Mouse (Mus musculus) kidney, adult 2 months (tissue): ENCODE data around the gene Tbcd.

Experiments
- CTCF ChIP-seq: fragments of 200-500 bp; conservative IDR thresholded peaks from 2 replicates; pipeline ENCODE4 v1.5.1; 2011; ENCODE audit warnings: low read depth, mild to moderate bottlenecking, control low read depth, low read length, moderate library complexity, mixed read lengths; ENCODE audit not compliant: insufficient read depth, insufficient read length
- POLR2A ChIP-seq: fragments of 200-500 bp; IDR thresholded peaks from one replicate; pipeline ENCODE4 v1.6.1; 2011; ENCODE audit warnings: low read depth, low read length, control low read depth

DNA sequence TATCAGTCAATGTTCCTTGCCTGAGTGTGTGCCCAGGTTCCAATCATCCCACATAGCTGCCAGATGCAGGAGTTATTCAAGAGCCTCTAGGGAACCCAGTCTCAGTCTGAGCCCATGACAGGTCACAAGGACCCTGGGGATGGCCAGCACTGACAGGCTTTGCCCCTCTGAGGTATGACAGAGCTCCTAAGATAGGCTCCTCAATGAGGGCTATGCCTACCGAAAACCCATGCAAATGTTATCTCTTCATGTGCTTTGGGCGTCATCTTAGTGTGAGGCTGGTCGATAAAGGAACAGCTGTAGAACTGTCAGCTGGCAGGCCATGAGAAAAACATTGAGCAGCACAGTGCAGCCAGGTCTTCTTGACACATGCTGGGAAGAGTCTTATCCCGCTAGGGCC lies 18.4 kb upstream of the Tbcd start:
- no peak for TF ChIP-seq POLR2A
- no peak for TF ChIP-seq CTCF
